Mouse (Mus musculus) myocyte (in vitro differentiated cells): ENCODE results near the gene Denr. TPM values are rescaled to one million over a fixed set of nuclear protein-coding genes. Genes with fewer than 3 reads are reported as not detected.

Source experiments
- H3K27me3 ChIP-seq: one replicate; pipeline ENCODE4 v1.6.1; 2011; ENCODE audit not compliant: control insufficient read depth, insufficient read depth, insufficient read length
- H3K36me3 ChIP-seq: one replicate; pipeline ENCODE4 v1.6.1; 2011; ENCODE audit not compliant: control insufficient read depth, insufficient read depth
- H3K4me2 ChIP-seq: one replicate; pipeline ENCODE4 v1.6.1; 2011; ENCODE audit warnings: low read depth, control low read depth
- H3K4me3 ChIP-seq: one replicate; pipeline ENCODE4 v1.5.1; 2011; ENCODE audit warnings: mild to moderate bottlenecking, control low read depth, moderate library complexity
- H3K79me2 ChIP-seq: one replicate; pipeline ENCODE4 v1.6.1; 2011; ENCODE audit not compliant: control insufficient read depth, insufficient read depth
- H3ac ChIP-seq: one replicate; pipeline ENCODE4 v1.6.1; 2011; ENCODE audit not compliant: control insufficient read depth, insufficient read length
- CEBPB ChIP-seq: IDR thresholded peaks from 2 replicates; pipeline ENCODE4 v1.6.1; 2011; ENCODE audit warnings: mild to moderate bottlenecking, moderate library complexity; ENCODE audit not compliant: poor library complexity, insufficient read depth, severe bottlenecking
- E2F4 ChIP-seq: IDR thresholded peaks from one replicate; pipeline ENCODE4 v1.6.1; 2011; ENCODE audit warnings: mild to moderate bottlenecking, control low read depth, moderate library complexity; ENCODE audit not compliant: insufficient read depth
- MAX ChIP-seq: IDR thresholded peaks from one replicate; pipeline ENCODE4 v1.6.1; 2011; ENCODE audit warnings: low read depth, mild to moderate bottlenecking, control low read depth
- MYOD1 ChIP-seq, 3 experiments: IDR thresholded peaks; one replicate each; pipeline ENCODE4 v1.6.1; 2011; ENCODE audit warnings: control low read depth in 2 of 3, low read depth in 2 of 3, mild to moderate bottlenecking in 2 of 3, moderate library complexity in 1 of 3; ENCODE audit not compliant: insufficient read length in 2 of 3, control insufficient read depth in 1 of 3
- MYOG ChIP-seq, 3 experiments: IDR thresholded peaks; one replicate each; pipeline ENCODE4 v1.6.1; 2011; ENCODE audit warnings: control low read depth in 2 of 3, low read depth in 2 of 3, mild to moderate bottlenecking in 2 of 3; ENCODE audit not compliant: insufficient read length in 2 of 3, control insufficient read depth in 1 of 3, insufficient read depth in 1 of 3
- POLR2A ChIP-seq: IDR thresholded peaks from one replicate; pipeline ENCODE4 v1.6.1; 2011; ENCODE audit warnings: low read depth, mild to moderate bottlenecking, control low read depth, moderate library complexity; ENCODE audit not compliant: insufficient read length
- POLR2AphosphoS2 ChIP-seq: IDR thresholded peaks from one replicate; pipeline ENCODE4 v1.6.1; 2011; ENCODE audit warnings: low read depth, control low read depth; ENCODE audit not compliant: insufficient read length
- REST ChIP-seq: IDR thresholded peaks from one replicate; pipeline ENCODE4 v1.6.1; 2011; ENCODE audit warnings: mild to moderate bottlenecking, control low read depth, moderate library complexity; ENCODE audit not compliant: insufficient read depth, insufficient read length
- SRF ChIP-seq: IDR thresholded peaks from one replicate; pipeline ENCODE4 v1.6.1; 2011; ENCODE audit warnings: low read depth; ENCODE audit not compliant: control insufficient read depth, insufficient read length
- TCF12 ChIP-seq: IDR thresholded peaks from one replicate; pipeline ENCODE4 v1.6.1; 2011; ENCODE audit warnings: mild to moderate bottlenecking, control low read depth; ENCODE audit not compliant: poor library complexity, insufficient read depth, severe bottlenecking
- TCF3 ChIP-seq: IDR thresholded peaks from one replicate; pipeline ENCODE4 v1.6.1; 2011; ENCODE audit warnings: low read depth, control low read depth; ENCODE audit not compliant: insufficient read length
- USF1 ChIP-seq: IDR thresholded peaks from one replicate; pipeline ENCODE4 v1.6.1; 2011; ENCODE audit warnings: low read depth, mild to moderate bottlenecking, control low read depth, moderate library complexity
- polyA plus RNA-seq: library from polyadenylated mRNA; unstranded; fragments of >200 nt; fragmentation: generic; extraction: Trizol; gene quantifications from one replicate; pipeline ENCODE4 v1.2.1, GENCODE M21; 2012; ENCODE audit warnings: missing spikeins

Denr gene
- polyA plus RNA-seq, 1 experiment: 38.0 TPM

DNA sequence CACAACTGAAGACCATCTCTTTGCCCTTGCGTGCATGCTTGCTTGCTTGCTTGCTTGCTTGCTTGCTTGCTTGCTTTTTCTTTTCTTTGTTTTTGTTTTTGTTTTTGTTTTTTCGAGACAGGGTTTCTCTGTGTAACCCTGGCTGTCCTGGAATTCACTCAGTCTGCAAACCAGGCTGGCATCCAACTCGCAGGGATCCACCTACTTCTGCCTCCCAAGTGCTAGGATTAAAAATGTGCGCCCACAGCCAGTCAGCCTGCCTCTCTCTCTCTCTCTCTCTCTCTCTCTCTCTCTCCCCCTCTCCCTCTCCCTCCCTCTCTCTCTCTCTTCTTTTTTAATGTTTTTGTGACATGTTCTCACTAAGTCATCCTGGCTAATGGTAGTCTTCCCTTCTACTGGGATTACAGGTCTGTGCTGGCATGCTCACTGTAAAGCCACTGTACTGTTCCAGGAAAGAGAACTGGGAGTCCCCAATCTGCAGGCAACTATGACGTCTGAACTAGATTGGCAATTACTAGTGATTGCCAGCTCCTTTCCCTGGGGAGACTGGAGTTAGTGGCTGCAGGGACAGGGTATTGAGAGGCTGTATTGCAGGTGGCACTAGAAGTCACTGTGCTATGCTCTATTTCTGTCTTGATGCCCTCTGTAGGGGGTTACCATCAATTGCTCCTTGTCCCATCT lies 45.5 kb downstream of the Denr start:
- TF ChIP-seq TCF12 (no peak), MYOG (IDR thresholded peaks at IDR 0.05; ENCODE audit: control insufficient read depth in 1 of 3, insufficient read depth in 1 of 3, insufficient read length in 2 of 3, low read depth in 2 of 3) (no peak), TCF3 (no peak), MAX (no peak), REST (no peak), POLR2AphosphoS2 (no peak), MYOD1 (IDR thresholded peaks at IDR 0.05; ENCODE audit: control insufficient read depth in 1 of 3, insufficient read length in 2 of 3, low read depth in 2 of 3) (no peak), USF1 (no peak), POLR2A (no peak)
- H3K4me2 ChIP-seq: no peak overlapping the region
- H3K79me2 ChIP-seq: no peaks in the 10 kb centered on the region
- no peak overlapping the region for H3K4me3 ChIP-seq
- no peak overlapping the region for H3ac ChIP-seq
- no peaks in the 10 kb centered on the region for H3K27me3 ChIP-seq
- no peaks in the 10 kb centered on the region for H3K36me3 ChIP-seq

DNA sequence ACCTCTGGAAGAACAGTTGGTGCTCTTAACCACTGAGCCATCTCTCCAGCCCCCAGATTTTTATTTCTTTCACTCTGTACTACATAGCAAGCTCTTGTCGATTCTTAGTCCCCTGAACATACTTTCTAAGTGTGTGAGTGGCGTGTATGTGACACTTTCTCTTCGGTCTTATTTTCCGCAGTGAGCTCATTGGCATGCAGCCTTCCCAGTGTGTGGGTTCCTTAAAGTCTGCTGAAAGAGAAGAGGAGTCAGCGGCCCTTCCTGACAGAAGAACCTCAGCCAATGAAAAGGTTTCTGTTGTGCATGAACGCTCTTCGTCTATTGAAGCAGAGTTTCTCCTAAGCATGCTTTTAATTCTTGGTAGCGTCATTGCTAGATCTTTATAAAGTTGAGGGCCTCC lies 50.2 kb downstream of the Denr start:
- Histone ChIP-seq H3K27me3 (no peaks in the 10 kb centered on the region), H3K4me3 (no peak overlapping the region), H3K36me3 (no peaks in the 10 kb centered on the region), H3K4me2 (no peak overlapping the region), H3K79me2 (no peaks in the 10 kb centered on the region), H3ac (no peak overlapping the region)
- TF ChIP-seq POLR2A: no peak
- TF ChIP-seq TCF12: no peak
- TF ChIP-seq REST: no peak
- TF ChIP-seq E2F4: no peak
- TF ChIP-seq SRF: no peak
- TF ChIP-seq USF1: no peak
- TF ChIP-seq TCF3: no peak
- no peak for TF ChIP-seq CEBPB
- TF ChIP-seq POLR2AphosphoS2: no peak
- no peak for TF ChIP-seq MYOG (IDR thresholded peaks at IDR 0.05; ENCODE audit: control insufficient read depth in 1 of 3, insufficient read depth in 1 of 3, insufficient read length in 2 of 3, low read depth in 2 of 3)
- no peak for TF ChIP-seq MYOD1 (IDR thresholded peaks at IDR 0.05; ENCODE audit: control insufficient read depth in 1 of 3, insufficient read length in 2 of 3, low read depth in 2 of 3)
- no peak for TF ChIP-seq MAX

DNA sequence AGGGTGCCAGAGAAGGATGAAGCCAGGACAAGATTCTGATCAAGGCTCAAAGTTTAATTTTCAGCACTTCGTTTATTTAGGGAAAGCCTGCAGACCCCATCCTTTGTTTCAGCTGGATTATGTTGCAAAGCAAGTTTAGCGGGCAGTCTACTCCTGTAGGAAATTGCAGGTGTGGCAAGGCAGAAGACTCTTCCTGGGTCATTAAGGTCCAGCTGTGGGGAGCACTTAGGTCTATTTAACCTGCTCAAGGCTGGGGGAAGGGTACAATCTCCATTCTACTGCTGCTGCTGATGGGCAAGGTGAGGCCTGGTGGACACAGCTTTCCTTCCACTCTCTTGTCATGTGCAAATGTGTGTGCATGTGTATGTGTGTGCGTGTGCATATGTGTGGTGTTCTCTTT lies 52.0 kb downstream of the Denr start:
- H3ac ChIP-seq: no peak overlapping the region
- no peaks in the 10 kb centered on the region for H3K36me3 ChIP-seq
- TF ChIP-seq SRF: no peak
- no peaks in the 10 kb centered on the region for H3K79me2 ChIP-seq
- no peak overlapping the region for H3K4me2 ChIP-seq
- no peaks in the 10 kb centered on the region for H3K27me3 ChIP-seq
- no peak overlapping the region for H3K4me3 ChIP-seq

DNA sequence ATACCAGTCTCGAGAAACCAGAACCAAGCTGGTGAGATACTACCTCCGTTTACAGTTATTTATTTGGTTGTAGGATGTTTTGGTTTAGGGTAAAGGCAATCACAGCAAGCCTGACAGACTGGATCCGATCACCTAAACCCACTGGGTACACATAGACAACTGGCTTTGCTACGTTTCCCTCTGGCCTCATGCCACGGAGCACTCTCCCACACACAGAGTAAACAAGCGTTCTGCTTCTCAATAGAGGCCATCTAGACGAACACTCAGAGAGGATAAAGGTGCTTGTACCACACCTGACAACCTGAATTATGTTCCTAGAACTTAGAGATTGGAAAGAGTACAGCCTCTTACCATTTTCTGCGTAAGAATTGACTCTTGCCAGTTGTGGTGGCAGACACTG lies 53.2 kb downstream of the Denr start:
- Histone ChIP-seq H3K4me3 (no peak overlapping the region), H3K36me3 (no peaks in the 10 kb centered on the region), H3K4me2 (no peak overlapping the region), H3ac (no peak overlapping the region), H3K79me2 (no peaks in the 10 kb centered on the region), H3K27me3 (no peaks in the 10 kb centered on the region)
- TF ChIP-seq MAX: no peak
- no peak for TF ChIP-seq MYOD1 (IDR thresholded peaks at IDR 0.05; ENCODE audit: control insufficient read depth in 1 of 3, insufficient read length in 2 of 3, low read depth in 2 of 3)
- no peak for TF ChIP-seq TCF3

DNA sequence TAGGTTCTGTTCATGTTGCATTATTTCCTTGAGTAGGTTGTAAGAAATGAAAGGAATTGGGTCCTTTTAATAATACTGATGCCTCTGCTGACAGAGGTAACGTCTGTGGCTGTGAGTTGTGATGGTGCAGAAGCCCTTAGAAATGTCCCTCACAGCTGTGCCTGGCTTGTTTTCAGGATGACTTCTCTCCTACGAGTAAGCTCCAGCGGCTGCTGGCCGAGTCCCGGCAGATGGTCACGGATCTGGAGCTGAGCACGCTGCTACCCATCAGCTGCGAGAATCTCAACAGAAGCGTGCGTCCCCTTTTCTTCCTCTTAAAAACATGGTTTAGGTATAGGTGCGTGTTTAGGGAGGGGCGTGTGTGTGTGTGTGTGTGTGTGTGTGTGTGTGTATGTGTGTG lies 54.1 kb downstream of the Denr start:
- no peak for TF ChIP-seq TCF3
- no peak for TF ChIP-seq CEBPB
- no peak for TF ChIP-seq MYOG (IDR thresholded peaks at IDR 0.05; ENCODE audit: control insufficient read depth in 1 of 3, insufficient read depth in 1 of 3, insufficient read length in 2 of 3, low read depth in 2 of 3)
- TF ChIP-seq MAX: no peak
- TF ChIP-seq E2F4: no peak
- TF ChIP-seq MYOD1 (IDR thresholded peaks at IDR 0.05; ENCODE audit: control insufficient read depth in 1 of 3, insufficient read length in 2 of 3, low read depth in 2 of 3): no peak
- no peak for TF ChIP-seq REST
- no peak for TF ChIP-seq POLR2A
- TF ChIP-seq SRF: no peak
- no peak for TF ChIP-seq TCF12
- no peaks in the 10 kb centered on the region for H3K36me3 ChIP-seq
- H3K27me3 ChIP-seq: no peaks in the 10 kb centered on the region
- H3K4me3 ChIP-seq: no peak overlapping the region
- H3K4me2 ChIP-seq: no peak overlapping the region
- H3ac ChIP-seq: no peak overlapping the region
- no peaks in the 10 kb centered on the region for H3K79me2 ChIP-seq
